Mouse (Mus musculus) adrenal gland (tissue): ENCODE results near the gene Chd4.

Experiments used
- intact Hi-C: fragments of 180-260 bp; cut with DNase I; formaldehyde crosslinking; loops from one replicate; pipeline ENCODE4 v1.15.1; 2025

Gene Chd4

DNA sequence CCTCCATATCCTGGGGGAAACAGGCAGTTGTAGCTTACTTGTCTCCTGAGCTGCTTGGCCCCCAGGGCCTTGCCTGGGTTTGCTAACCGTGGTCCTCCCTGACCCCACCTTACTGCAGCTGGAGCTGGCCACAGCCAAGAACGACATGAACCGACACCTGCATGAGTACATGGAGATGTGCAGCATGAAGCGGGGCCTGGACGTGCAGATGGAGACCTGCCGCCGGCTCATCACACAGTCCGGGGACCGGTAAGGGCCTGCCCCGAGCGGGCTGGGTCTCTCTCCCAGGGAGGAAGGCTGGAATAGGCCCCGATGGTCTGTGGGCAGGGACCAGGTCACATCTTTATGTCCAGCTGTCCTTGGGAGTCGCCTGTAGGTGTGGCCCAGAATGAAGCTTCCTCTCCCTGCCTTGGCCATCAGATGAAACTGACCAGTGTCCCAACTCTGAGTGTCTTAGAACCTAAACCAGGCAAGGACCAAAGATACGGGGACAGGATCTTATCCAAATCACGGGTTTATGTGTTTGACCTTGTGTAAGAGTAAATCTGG is 63.2 kb downstream of the Chd4 start:
- intact Hi-C loops, result no loop called here

DNA sequence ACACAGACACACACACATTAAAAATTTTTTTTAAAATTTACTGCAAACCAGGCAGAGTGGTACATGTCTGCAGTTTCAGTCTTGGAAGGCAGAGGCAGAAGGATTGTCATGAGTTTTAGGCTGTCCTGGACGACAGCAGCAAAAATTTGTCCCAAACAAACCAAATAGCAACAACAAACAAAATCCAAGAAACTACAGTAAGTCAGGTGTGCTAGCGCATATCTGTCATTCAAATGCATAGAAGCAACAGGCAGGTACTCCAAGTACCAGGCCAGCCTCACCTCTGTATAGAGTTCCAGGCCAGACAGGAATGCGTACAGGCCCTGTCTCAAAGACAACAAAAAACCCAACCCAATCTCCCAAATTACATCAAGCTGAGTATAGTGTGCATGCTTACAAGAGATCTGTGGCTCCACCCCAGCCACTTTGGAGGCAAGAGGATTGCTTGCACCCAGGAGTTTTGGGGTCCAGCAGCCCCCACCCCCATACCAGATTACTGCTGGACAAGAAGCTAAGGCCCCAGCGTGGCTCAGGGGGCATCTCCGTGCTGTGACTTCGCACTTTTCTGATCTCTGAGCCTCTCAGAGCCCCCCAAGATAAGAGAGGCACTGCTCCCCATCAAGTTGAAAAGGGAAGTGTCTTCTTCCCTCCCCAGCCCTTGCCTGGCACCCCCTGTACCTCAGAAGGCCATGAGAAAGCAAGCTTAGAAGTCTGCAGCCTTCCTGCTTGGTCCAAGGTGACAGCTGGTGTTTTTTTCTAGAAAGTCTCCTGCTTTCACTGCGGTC is 64.2 kb downstream of the Chd4 start:
- intact Hi-C loops, result loop anchor here (5.0 kb wide), 2 partner anchors 67 to 112 kb away; no protein-coding TSS in a partner anchor

DNA sequence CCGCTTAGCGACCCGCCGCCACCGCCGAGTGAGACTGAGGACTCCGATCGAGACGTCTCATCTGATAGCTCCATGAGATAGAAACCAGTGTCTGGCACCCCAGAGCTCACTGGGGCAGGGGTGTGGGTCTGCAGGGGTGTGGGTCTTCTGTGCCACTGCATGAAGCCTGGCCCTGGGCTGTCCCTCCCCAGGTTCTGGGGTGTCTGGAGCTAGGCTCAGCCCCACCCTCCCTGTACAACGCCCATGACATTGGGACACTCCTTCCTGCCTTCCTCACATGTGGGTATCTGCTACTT is 64.7 kb downstream of the Chd4 start:
- intact Hi-C loops, result loop anchor here (5.0 kb wide), 2 partner anchors 67 to 112 kb away; no protein-coding TSS in a partner anchor

DNA sequence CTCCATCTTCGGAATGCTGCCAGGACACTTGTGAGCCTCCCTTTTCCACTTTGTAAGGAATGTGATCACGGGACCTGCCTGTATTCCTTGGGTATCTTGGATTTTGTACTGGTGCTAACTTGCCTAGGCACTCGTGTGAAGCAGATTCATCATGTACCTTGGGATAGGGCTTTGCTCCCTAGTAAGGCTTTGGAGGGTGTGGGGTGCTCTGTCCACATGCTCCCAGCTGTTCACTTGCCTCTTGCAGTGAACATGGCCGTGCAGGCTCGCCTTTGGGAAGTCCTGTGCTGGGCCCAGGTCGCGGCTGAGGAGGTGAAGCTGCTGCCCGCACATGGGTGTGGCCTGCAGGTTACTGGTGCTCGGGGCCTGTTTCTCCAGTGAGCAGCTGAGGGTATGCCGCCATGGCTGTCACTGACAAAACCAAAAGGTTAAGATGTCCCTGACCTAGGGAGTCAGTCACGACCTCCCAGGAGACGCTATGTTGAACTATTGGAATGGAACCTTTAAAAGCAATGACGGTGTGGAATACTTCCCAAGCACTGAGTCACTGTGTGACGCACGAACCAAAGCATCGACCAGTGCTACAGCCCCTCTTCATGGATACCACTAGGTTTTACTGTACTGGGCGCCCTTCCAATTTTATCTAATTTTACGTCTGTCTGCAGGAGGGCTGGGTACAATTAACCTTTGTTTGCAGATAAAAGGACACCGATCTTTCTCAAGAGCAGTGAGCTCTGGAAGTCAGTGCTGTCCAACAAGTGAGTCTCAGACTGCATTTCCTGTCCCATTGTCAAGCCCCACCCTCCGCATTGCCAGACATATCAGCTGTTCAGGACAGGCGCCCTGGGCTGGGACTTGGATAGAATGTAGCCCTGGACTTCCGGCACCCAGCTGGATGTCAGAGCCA is 65.3 kb downstream of the Chd4 start:
- intact Hi-C loops, result loop anchor here (5.0 kb wide), 2 partner anchors 66 to 111 kb away; no protein-coding TSS in a partner anchor

DNA sequence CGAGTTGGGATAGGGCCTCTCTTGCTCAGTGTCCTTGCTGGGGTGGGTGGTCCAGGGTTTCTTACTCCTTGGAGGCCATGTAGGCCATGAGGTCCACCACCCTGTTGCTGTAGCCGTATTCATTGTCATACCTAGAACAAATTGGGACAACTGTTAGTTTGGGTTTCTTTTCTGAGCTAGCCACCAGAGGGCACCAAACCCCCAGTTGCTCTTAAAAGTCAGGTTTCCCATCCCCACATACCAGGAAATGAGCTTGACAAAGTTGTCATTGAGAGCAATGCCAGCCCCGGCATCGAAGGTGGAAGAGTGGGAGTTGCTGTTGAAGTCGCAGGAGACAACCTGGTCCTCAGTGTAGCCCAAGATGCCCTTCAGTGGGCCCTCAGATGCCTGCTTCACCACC is 66.2 kb downstream of the Chd4 start:
- intact Hi-C loops, result loop anchor here (5.0 kb wide), 2 partner anchors 65 to 110 kb away; no protein-coding TSS in a partner anchor

GRCm38 (mm10) chr6:125162615-125163305 is 67.0 kb downstream of the Chd4 start:
- intact Hi-C loops, result loop anchor here (5.0 kb wide), 2 partner anchors 65 to 110 kb away; no protein-coding TSS in a partner anchor

GRCm38 (mm10) chr6:125163801-125164657 is 68.2 kb downstream of the Chd4 start:
- intact Hi-C loops, result loop anchor here (5.0 kb wide), 2 partner anchors 63 to 108 kb away; no protein-coding TSS in a partner anchor

DNA sequence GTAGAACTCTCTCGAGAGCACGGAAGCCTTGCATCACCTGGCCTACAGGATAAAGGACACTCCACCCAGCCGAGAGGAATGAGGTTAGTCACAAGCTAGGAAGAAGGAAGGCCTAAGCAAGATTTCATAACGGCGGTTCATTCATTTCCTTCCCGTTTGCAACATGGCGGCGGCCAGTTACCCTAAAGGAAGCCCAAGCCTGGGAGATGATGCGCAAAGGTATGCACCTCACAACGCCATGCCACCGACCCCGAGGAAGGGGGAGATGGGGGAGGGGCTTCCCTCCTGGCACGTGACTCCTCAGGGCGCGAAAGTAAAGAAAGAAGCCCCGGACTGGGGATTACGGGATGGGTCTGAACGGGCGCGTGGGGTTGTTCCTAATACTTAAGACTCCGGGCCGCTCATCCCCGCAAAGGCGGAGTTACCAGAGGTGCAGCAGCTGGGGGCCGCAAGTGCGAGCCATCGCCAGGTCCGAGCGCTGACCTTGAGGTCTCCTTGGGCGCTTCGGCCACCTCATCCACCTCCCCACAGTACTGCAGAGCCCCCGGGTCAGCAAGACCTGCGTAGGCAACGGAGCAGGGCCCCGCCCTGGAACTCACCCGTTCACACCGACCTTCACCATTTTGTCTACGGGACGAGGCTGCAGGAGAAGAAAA is 69.0 kb downstream of the Chd4 start:
- intact Hi-C loops, result loop anchor here (5.0 kb wide), 2 partner anchors 63 to 108 kb away; no protein-coding TSS in a partner anchor

GRCm38 (mm10) chr6:125165328-125165891 is 69.6 kb downstream of the Chd4 start:
- intact Hi-C loops, result no loop called here

DNA sequence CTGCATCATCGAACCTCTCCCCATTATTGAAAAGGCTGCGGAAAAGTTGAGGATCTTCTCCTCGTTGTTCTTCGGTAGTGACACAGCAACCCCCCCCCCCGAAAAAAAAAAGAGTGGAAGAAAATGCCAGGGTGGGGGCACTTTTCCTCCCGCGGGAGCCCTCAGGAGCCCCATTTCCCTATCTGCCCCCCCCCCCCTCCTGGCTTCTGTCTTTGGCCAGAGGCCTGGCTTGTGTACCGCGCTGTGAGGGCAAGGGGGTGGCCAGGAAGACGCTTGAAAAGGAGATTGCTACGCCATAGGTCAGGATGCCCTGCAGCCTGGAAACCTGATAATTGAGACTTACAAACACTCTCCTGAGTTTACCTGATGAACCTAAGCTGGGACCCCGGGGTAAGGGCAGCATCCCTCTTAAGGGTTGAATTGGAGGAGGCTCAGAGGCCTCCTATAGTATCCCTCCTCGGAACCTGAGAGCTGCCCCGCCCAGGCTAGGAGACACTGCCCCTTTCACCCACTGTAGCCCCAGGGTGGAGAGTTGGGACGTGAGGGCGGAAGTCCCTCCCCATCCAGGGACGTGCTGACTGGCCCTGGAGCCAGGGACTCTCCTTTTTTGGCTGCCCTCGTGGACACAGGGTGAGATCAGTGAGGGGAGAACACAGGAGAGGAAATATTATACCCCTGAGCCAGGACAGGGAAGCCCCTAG is 70.4 kb downstream of the Chd4 start, which contains the start of gene Gapdh:
TSS of gene Gapdh (minus strand) at position 417 of the 701 bp plus-strand sequence.
- intact Hi-C loops, result no loop called here

- intact Hi-C loops, result no loop called here
Measured at GRCm38 (mm10) chr6:125166861-125167650, 71.3 kb downstream of the Chd4 start.

DNA sequence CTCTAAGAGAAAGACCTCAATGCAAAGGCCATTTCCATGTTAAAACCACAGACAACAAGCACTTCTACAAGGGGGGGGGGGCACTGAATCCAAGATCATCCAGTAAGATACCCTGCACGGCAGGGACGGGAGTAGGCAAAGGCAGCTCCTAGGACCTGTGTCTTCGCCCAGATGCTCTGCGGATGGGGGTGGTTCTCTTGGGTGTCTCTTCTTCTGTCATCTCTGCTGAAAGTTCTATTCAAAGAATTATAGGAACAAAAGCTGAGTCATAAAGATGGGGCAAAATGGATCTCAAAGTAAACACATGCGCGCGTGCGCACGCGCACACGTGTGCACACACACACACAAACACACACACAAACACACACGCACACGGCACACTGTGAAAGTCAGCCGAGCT is 72.3 kb downstream of the Chd4 start:
- intact Hi-C loops, result no loop called here

GRCm38 (mm10) chr6:125170194-125170593 is 74.4 kb downstream of the Chd4 start:
- intact Hi-C loops, result no loop called here

GRCm38 (mm10) chr6:125172474-125172873 is 76.7 kb downstream of the Chd4 start:
- intact Hi-C loops, result no loop called here

GRCm38 (mm10) chr6:125173256-125173655 is 77.5 kb downstream of the Chd4 start:
- intact Hi-C loops, result no loop called here

- intact Hi-C loops, result no loop called here
Measured at GRCm38 (mm10) chr6:125175469-125175868, 79.7 kb downstream of the Chd4 start.

GRCm38 (mm10) chr6:125179601-125180000 is 83.8 kb downstream of the Chd4 start:
- intact Hi-C loops, result no loop called here
